Mouse (Mus musculus) E14TG2a.4 (cell line): ENCODE data around the gene Ick.
A peak's percentile ranks its signal among the peaks of the same experiment; 100 is the strongest.
"Not testable (repeated sequence)": the region's sequence is repeated elsewhere in the genome, so short reads cannot be mapped to it uniquely, and the experiment has no call there.

Experiments
- H3K27me3 ChIP-seq: 2 replicates; pipeline ENCODE4 v1.6.1; 2014; ENCODE audit warnings: low read length, control low read depth; ENCODE audit not compliant: insufficient read depth
- H3K36me3 ChIP-seq: 2 replicates; pipeline ENCODE4 v1.6.1; 2014; ENCODE audit warnings: low read length, control low read depth; ENCODE audit not compliant: insufficient read depth
- H3K4me1 ChIP-seq: replicated peaks from 2 replicates; pipeline ENCODE4 v1.6.1; 2014; ENCODE audit warnings: low read depth, low read length, control low read depth
- H3K4me3 ChIP-seq: replicated peaks from 2 replicates; pipeline ENCODE4 v1.5.1; 2014; ENCODE audit warnings: mild to moderate bottlenecking, low read length
- H3K9me3 ChIP-seq: 2 replicates; pipeline ENCODE4 v1.6.1; 2014; ENCODE audit warnings: low read length, control low read depth
- CTCF ChIP-seq: conservative IDR thresholded peaks from 2 replicates; pipeline ENCODE4 v1.5.1; 2014; ENCODE audit warnings: low read length
- NANOG ChIP-seq: IDR thresholded peaks from 2 replicates; pipeline ENCODE4 v1.6.1; 2014; ENCODE audit warnings: borderline replicate concordance, low read length, mixed read lengths
- POU5F1 ChIP-seq: IDR thresholded peaks from 2 replicates; pipeline ENCODE4 v1.6.1; 2014; ENCODE audit warnings: low read length, borderline replicate concordance

Gene Ick

GRCm38 (mm10) chr9:78166694-78167452 lies 57.9 kb downstream of the Ick start:
- H3K4me1 ChIP-seq: peaks cover 77% of the 10 kb centered on the region
- TF ChIP-seq NANOG (no peak), CTCF (no peak)
- H3K36me3 ChIP-seq: 0 out of 2 replicates have a peak, but pooled peaks cover 4% of the 10 kb centered on the region
- H3K4me3 ChIP-seq: peak overlapping the region; percentile 76
- no peaks in the 10 kb centered on the region for H3K27me3 ChIP-seq
- H3K9me3 ChIP-seq: no peaks in the 10 kb centered on the region

GRCm38 (mm10) chr9:78167453-78167969 lies 58.5 kb downstream of the Ick start:
- Histone ChIP-seq H3K4me1 (peaks cover 76% of the 10 kb centered on the region), H3K27me3 (no peaks in the 10 kb centered on the region), H3K36me3 (no peaks in the 10 kb centered on the region), H3K4me3 (peak overlapping the region; percentile 76), H3K9me3 (peaks cover under 1% of the 10 kb centered on the region)
- TF ChIP-seq POU5F1: no peak
- no peak for TF ChIP-seq NANOG
- no peak for TF ChIP-seq CTCF

- H3K36me3 ChIP-seq: no peaks in the 10 kb centered on the region
- TF ChIP-seq POU5F1 (no peak), CTCF (peak; percentile 36)
- H3K4me3 ChIP-seq: no peak overlapping the region
- peaks cover 4% of the 10 kb centered on the region for H3K9me3 ChIP-seq
- H3K4me1 ChIP-seq: peaks cover 75% of the 10 kb centered on the region
- no peaks in the 10 kb centered on the region for H3K27me3 ChIP-seq
These were observed 59.9 kb downstream of the Ick start for GRCm38 (mm10) chr9:78168864-78169263.

DNA sequence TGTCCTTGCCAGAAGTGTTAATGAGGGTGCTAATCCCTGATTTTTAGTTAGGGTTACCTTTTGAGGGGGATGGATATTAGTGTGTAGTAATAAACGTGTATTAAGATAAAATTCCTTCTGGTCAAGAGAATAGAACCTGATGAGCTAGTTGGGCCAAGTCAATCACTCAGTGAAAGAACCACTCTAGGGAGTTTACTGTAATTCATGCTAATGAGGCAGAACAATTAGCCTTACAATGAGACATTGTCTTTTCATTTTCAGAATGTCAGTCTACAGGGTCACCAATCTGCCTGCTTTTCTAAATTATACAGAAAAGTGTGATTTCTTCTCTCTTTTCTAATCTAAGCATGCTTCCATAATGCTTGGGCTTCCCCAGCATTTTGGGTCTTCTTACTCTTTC lies 65.0 kb downstream of the Ick start:
- H3K4me1 ChIP-seq: peaks cover 75% of the 10 kb centered on the region
- H3K4me3 ChIP-seq: no peak overlapping the region
- no peak for TF ChIP-seq POU5F1
- no peak for TF ChIP-seq CTCF
- peak; percentile 85 for TF ChIP-seq NANOG
- peaks cover 4% of the 10 kb centered on the region for H3K9me3 ChIP-seq
- H3K27me3 ChIP-seq: no peaks in the 10 kb centered on the region
- peaks cover 3% of the 10 kb centered on the region; the same call in 1 of the 2 replicates for H3K36me3 ChIP-seq

- H3K36me3 ChIP-seq, H3K4me3 ChIP-seq, H3K9me3 ChIP-seq, H3K27me3 ChIP-seq: not testable (repeated sequence)
- H3K4me1 ChIP-seq: peaks cover 66% of the 10 kb centered on the region
These were observed 65.9 kb downstream of the Ick start for GRCm38 (mm10) chr9:78174925-78175276.

GRCm38 (mm10) chr9:78175277-78176200 lies 66.5 kb downstream of the Ick start:
- no peaks in the 10 kb centered on the region for H3K27me3 ChIP-seq
- TF ChIP-seq NANOG (no peak), POU5F1 (no peak), CTCF (no peak)

GRCm38 (mm10) chr9:78176201-78176727 lies 67.3 kb downstream of the Ick start:
- H3K4me1 ChIP-seq: peaks cover 54% of the 10 kb centered on the region
- H3K27me3 ChIP-seq: no peaks in the 10 kb centered on the region
- peak overlapping the region; percentile 85 for H3K4me3 ChIP-seq
- H3K9me3 ChIP-seq: peaks cover 4% of the 10 kb centered on the region
- peaks cover 3% of the 10 kb centered on the region; the same call in 1 of the 2 replicates for H3K36me3 ChIP-seq
- TF ChIP-seq CTCF (peak; percentile 28), NANOG (no peak), POU5F1 (no peak)

More at GRCm38 (mm10) chr9:78175277-78176200, 66.5 kb downstream of the Ick start:
- H3K4me3 ChIP-seq: peak overlapping the region; percentile 85
- peaks cover 3% of the 10 kb centered on the region; the same call in 1 of the 2 replicates for H3K36me3 ChIP-seq
- peaks cover 4% of the 10 kb centered on the region for H3K9me3 ChIP-seq
- peaks cover 61% of the 10 kb centered on the region for H3K4me1 ChIP-seq

DNA sequence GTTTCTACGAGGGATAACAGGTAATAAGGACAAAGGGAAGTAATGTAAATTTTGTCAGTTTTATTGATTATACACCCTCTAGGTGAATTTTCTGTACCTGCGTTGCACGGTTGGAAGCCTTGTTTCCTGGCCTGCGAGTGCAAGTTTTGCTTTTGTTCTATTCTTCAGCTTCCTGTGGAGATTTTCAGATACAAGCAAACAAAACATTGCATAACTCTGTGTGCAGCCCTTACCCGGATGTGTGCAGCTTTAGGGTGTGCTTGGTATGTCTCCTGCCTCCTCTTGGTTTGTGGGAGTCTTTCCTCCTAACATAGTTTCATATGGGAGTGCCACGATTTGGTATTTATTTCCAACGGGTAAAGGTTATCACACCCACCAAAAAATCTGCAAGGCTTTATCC lies 67.8 kb downstream of the Ick start:
- TF ChIP-seq CTCF (no peak), NANOG (no peak), POU5F1 (no peak)
- peak overlapping the region; percentile 85 for H3K4me3 ChIP-seq
- H3K27me3 ChIP-seq: no peaks in the 10 kb centered on the region

More for the DNA sequence above, 67.8 kb downstream of the Ick start:
- H3K9me3 ChIP-seq: peaks cover 4% of the 10 kb centered on the region
- H3K4me1 ChIP-seq: peaks cover 49% of the 10 kb centered on the region
- H3K36me3 ChIP-seq: peaks cover 3% of the 10 kb centered on the region; the same call in 1 of the 2 replicates
